Mouse (Mus musculus) R1 (cell line): ENCODE measurements at regions not wholly inside any gene's neighbourhood (a gene's known extent, or its start where the extent isn't known, plus 50 kb on each side); places are given as distances from the start of the nearest gene placed in this dataset.
A peak's percentile ranks its signal among the peaks of the same experiment; 100 is the strongest.

ENCODE experiments used
- DNase-seq: peaks from one replicate; pipeline ENCODE4 v3.0.0-alpha.2; 2018; ENCODE audit warnings: low read depth, low spot score

GRCm38 (mm10) chr8:101697948-101698347, 1087.5 kb downstream of the Cdh11 start:
- DNase-seq = no peak

- no peak for DNase-seq
These were observed 1094.5 kb downstream of the Cdh11 start for GRCm38 (mm10) chr8:101690901-101691300.

- no peak for DNase-seq
These were observed 1116.5 kb downstream of the Cdh11 start for GRCm38 (mm10) chr8:101668921-101669320.

GRCm38 (mm10) chr8:101662874-101663273, 1122.6 kb downstream of the Cdh11 start:
- no peak for DNase-seq

- no peak for DNase-seq
These were observed 1130.2 kb downstream of the Cdh11 start for GRCm38 (mm10) chr8:101655292-101655691.

GRCm38 (mm10) chr8:101628816-101629215, 1156.6 kb downstream of the Cdh11 start:
- peak; percentile 28 for DNase-seq

- no peak for DNase-seq
These were observed 1163.5 kb downstream of the Cdh11 start for GRCm38 (mm10) chr8:101621941-101622340.

GRCm38 (mm10) chr8:101591115-101591514, 1194.3 kb downstream of the Cdh11 start:
- no peak for DNase-seq

- DNase-seq = no peak
These were observed 1194.8 kb downstream of the Cdh11 start for GRCm38 (mm10) chr8:101590639-101591038.

- no peak for DNase-seq
These were observed 1221.0 kb downstream of the Cdh11 start for GRCm38 (mm10) chr8:101564447-101564846.

GRCm38 (mm10) chr8:101522758-101523157, 1262.7 kb downstream of the Cdh11 start:
- no peak for DNase-seq

GRCm38 (mm10) chr8:101478554-101479314, 1306.7 kb downstream of the Cdh11 start:
- no peak for DNase-seq

GRCm38 (mm10) chr8:101466363-101466762, 1319.1 kb downstream of the Cdh11 start:
- DNase-seq = no peak

GRCm38 (mm10) chr8:101462515-101462914, 1322.9 kb downstream of the Cdh11 start:
- DNase-seq = no peak

GRCm38 (mm10) chr8:101444730-101445129, 1340.7 kb downstream of the Cdh11 start:
- DNase-seq = no peak

GRCm38 (mm10) chr8:101442563-101442962, 1342.9 kb downstream of the Cdh11 start:
- no peak for DNase-seq

GRCm38 (mm10) chr8:101435691-101436090, 1349.8 kb downstream of the Cdh11 start:
- no peak for DNase-seq
